Mouse (Mus musculus): ENCODE results near the gene Rdx.
A peak's percentile ranks its signal among the peaks of the same experiment; 100 is the strongest.

Gene Rdx

DNA sequence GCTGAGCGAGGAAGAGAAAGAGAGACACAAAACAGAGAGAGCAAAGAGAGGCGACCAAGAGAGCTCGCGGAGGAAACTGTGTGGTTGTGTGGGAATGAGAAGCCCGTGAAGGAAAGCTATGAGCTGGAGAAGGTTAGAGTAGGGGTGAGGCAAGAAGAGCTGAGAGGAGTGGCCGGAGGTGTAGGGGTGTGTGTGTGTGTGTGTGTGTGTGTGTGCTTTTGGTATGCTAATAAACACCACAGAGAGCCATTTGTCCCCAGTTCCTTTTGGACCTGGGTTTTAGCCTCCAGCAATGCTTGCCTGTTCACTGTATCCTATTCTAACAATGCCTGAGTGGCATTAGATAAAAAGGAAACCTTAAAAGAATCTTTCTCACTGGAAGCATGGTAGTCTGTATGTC is 78.3 kb downstream of the Rdx start:
- no peak for DNase-seq

GRCm38 (mm10) chr9:52130348-52130747 is 83.4 kb downstream of the Rdx start:
- peak; percentile 45 to 54 for DNase-seq

DNA sequence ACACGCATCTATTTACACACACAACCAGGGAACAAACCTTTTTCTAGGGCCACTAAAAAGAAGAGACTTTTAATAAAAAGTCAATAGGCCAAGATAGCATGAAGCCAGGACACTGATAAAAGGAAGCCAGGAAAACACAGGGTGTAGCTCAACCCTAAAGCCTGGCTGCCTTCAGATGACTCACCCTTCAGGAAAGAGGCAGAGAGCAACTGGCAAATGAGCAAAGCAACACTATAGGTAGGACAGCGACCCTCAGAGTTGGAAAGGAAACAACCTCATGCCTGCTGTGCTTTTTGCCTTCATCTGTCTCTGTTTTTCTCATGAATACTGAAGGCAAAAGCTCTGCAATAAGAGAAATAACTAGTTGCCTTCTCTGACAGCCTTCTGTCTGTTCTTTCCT is 85.8 kb downstream of the Rdx start:
- DNase-seq: peak in 1 of 2 experiments; percentile 15
